Mouse (Mus musculus): ENCODE data around the gene Eif3a. TPM values are rescaled to one million over a fixed set of nuclear protein-coding genes. Genes with fewer than 3 reads are reported as not detected.

Gene Eif3a
- polyA plus RNA-seq, 1 experiment, result 454 TPM

DNA sequence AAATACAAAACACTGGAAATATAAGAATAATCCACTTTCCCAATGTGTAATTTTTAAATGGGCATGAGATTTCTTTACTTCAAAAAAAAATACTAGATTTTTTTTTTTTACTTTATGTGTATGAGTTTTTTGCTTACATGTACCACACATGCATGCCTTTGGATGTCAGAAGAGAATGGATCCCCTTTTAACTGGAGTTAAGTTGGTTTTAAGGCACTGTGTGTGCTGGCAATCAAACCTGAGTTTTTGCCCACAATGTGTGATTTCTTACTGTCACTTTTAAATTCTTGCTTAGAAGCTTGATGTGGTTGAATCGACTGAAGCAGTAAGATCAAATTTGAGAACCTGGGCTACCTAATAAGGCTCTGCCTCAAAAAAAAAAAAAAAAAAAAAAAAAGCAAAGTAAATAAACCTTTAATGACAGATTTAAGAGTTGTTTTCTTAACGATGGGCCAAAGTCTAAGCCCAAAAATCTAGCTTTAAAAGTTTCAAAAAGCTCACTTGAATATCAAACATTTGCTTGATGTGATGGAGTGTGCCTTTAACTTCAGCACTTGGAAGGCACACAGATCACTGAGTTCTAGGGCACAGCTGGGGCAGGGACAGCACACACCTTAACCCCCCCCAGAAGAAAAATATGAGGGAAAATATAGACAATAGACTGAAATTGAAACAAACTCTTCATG, 2.9 kb downstream of the Eif3a start:
- Histone ChIP-seq H3K27me3 (ENCODE audit: control insufficient read depth, insufficient read depth, low read length, poor library complexity, severe bottlenecking) (no peaks in the 10 kb centered on the region), H3K9me3 (replicated peaks; ENCODE audit: control insufficient read depth, insufficient read depth, low read length, poor library complexity, severe bottlenecking) (no peaks in the 10 kb centered on the region), H3K4me1 (ENCODE audit: control insufficient read depth, insufficient read depth, low read length) (no peaks in the 10 kb centered on the region), H3K27ac (ENCODE audit: insufficient read depth, low read length) (no peak overlapping the region), H3K9ac (ENCODE audit: low read depth, poor library complexity, severe bottlenecking) (peak overlapping the region; percentile 6), H3K4me3 (ENCODE audit: low read depth, low read length) (no peak overlapping the region), H3K36me3 (ENCODE audit: control insufficient read depth, insufficient read depth, low read length, poor library complexity, severe bottlenecking) (peaks cover 37% of the 10 kb centered on the region)
- TF ChIP-seq EP300 (IDR thresholded peaks at IDR 0.05; ENCODE audit: insufficient read depth, low read depth, low read length) (no peak), POLR2A (IDR thresholded peaks at IDR 0.05; ENCODE audit: insufficient read depth, low read length) (no peak), CTCF (IDR thresholded peaks at IDR 0.05; ENCODE audit: low read depth, low read length) (no peak)

DNA sequence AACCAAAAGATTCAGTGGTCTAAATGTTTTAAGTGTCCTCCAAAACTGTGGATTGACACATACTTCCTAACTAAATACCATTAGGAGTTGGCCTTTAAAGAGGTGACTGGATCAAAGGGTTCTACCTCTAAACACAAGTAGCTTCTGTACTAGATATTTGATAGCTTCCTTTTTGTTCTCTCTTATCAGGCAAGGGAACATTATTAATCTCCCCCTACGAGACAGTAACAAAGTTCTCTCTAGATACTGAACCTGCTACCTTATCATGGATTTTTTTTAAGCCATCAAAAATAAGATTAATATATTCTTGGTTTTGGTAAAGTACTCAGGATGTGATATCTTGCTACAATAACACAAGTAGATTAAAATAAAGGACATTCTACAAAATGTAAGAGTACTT, 5.7 kb downstream of the Eif3a start:
- Histone ChIP-seq H3K36me3 (ENCODE audit: control insufficient read depth, insufficient read depth, low read length, poor library complexity, severe bottlenecking) (peaks cover 61% of the 10 kb centered on the region), H3K9ac (ENCODE audit: low read depth, poor library complexity, severe bottlenecking) (no peak overlapping the region), H3K27ac (ENCODE audit: insufficient read depth, low read length) (no peak overlapping the region), H3K27me3 (ENCODE audit: control insufficient read depth, insufficient read depth, low read length, poor library complexity, severe bottlenecking) (no peaks in the 10 kb centered on the region), H3K4me1 (ENCODE audit: control insufficient read depth, insufficient read depth, low read length) (no peaks in the 10 kb centered on the region), H3K9me3 (replicated peaks; ENCODE audit: control insufficient read depth, insufficient read depth, low read length, poor library complexity, severe bottlenecking) (no peaks in the 10 kb centered on the region), H3K4me3 (ENCODE audit: low read depth, low read length) (no peak overlapping the region)
- TF ChIP-seq EP300 (IDR thresholded peaks at IDR 0.05; ENCODE audit: insufficient read depth, low read depth, low read length) (no peak), CTCF (IDR thresholded peaks at IDR 0.05; ENCODE audit: low read depth, low read length) (no peak)

DNA sequence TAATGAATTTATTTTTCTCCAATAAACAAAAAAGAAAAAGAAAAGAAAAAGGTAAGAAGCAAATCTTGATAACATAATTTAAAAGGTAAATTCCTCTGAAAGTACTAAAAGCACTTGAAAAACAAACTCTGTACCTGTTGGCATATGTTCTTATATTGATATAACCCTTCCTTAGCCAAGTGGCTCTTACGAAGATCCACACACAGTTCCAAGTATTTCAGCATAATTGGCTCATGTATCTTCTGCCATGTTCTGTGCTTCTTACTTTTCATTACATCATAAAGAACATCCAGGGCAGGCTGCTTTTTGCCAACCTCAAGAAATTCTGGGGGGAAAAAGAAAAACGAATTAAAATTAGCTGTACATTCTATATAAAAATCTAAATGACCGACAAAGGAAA, 8.4 kb downstream of the Eif3a start:
- Histone ChIP-seq H3K27ac (ENCODE audit: insufficient read depth, low read length) (no peak overlapping the region), H3K4me1 (ENCODE audit: control insufficient read depth, insufficient read depth, low read length) (no peaks in the 10 kb centered on the region), H3K9ac (ENCODE audit: low read depth, poor library complexity, severe bottlenecking) (no peak overlapping the region), H3K36me3 (ENCODE audit: control insufficient read depth, insufficient read depth, low read length, poor library complexity, severe bottlenecking) (peaks cover 69% of the 10 kb centered on the region), H3K4me3 (ENCODE audit: low read depth, low read length) (no peak overlapping the region), H3K27me3 (ENCODE audit: control insufficient read depth, insufficient read depth, low read length, poor library complexity, severe bottlenecking) (no peaks in the 10 kb centered on the region), H3K9me3 (replicated peaks; ENCODE audit: control insufficient read depth, insufficient read depth, low read length, poor library complexity, severe bottlenecking) (no peaks in the 10 kb centered on the region)
- TF ChIP-seq POLR2A (IDR thresholded peaks at IDR 0.05; ENCODE audit: insufficient read depth, low read length) (no peak), CTCF (IDR thresholded peaks at IDR 0.05; ENCODE audit: low read depth, low read length) (no peak), EP300 (IDR thresholded peaks at IDR 0.05; ENCODE audit: insufficient read depth, low read depth, low read length) (no peak)

DNA sequence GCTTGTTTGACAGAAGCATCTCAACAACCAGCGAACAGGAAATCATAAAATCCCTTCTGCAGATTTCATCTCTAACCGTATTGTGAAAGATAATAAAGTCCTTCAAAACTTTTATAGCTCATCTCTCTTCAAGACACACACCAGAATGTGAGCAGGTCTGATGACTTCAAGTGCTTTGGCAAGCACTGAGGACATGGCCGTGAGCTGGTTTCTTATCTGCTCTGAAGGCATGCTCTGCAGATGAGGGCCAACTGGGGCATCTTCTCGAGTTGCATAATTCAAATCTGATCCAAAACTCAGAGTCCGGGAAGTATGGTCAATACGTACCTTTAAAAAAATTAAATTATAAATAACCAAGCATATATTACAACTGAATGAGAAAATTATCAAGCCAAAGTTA, 17.1 kb downstream of the Eif3a start:
- TF ChIP-seq POLR2A (IDR thresholded peaks at IDR 0.05; ENCODE audit: insufficient read depth, low read length) (no peak), EP300 (IDR thresholded peaks at IDR 0.05; ENCODE audit: insufficient read depth, low read depth, low read length) (no peak), CTCF (IDR thresholded peaks at IDR 0.05; ENCODE audit: low read depth, low read length) (no peak)
- Histone ChIP-seq H3K36me3 (ENCODE audit: control insufficient read depth, insufficient read depth, low read length, poor library complexity, severe bottlenecking) (peaks cover 85% of the 10 kb centered on the region), H3K4me1 (ENCODE audit: control insufficient read depth, insufficient read depth, low read length) (no peaks in the 10 kb centered on the region), H3K9ac (ENCODE audit: low read depth, poor library complexity, severe bottlenecking) (no peak overlapping the region), H3K9me3 (replicated peaks; ENCODE audit: control insufficient read depth, insufficient read depth, low read length, poor library complexity, severe bottlenecking) (no peaks in the 10 kb centered on the region), H3K4me3 (ENCODE audit: low read depth, low read length) (no peak overlapping the region), H3K27me3 (ENCODE audit: control insufficient read depth, insufficient read depth, low read length, poor library complexity, severe bottlenecking) (no peaks in the 10 kb centered on the region), H3K27ac (ENCODE audit: insufficient read depth, low read length) (no peak overlapping the region)

DNA sequence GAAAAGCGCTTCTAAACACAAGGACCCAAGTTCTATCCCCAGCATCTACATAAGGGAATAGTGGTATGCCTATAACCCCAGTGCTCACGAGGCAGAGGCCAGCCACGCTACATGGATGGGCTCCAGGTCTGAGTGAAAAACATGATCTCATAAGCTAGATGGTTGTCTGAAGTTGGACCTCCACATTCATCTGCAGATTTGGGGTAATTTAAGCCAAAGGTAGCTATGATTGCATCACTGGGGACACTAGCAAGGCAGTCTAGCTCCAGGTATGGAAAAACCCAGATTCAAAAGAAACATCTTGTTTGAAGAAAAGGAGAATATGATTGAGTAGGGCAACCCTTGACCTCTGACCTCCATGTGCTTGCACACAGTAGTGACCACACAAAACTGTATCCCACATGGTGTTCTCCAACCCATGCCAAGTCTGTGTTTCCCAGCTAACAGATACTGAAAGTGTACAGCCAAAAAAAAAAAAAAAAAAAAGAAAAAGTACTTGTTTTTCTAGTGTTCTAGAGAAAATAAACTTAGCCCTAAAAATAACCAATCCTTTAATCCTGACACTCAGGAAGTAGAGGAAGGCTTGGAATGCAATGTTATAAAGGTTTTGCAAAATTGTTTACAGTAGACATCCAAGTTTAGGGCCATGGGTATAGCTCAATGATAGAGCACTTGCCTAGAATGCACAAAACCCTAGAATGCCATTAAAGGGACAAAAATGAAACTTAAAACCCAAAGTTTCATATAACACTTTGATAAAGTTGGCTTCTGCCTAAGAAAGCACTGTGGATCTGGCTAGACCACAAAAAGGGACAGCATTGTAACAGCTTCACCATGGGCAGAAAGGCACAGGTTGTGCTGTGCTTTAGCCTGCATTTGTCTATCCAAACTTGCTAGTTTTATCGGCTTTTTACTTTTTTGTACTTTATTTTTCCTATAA, 31.3 kb downstream of the Eif3a start:
- no peaks in the 10 kb centered on the region for H3K9me3 ChIP-seq (replicated peaks; ENCODE audit: control insufficient read depth, insufficient read depth, low read length, poor library complexity, severe bottlenecking)
- peaks cover 1% of the 10 kb centered on the region for H3K4me1 ChIP-seq (ENCODE audit: control insufficient read depth, insufficient read depth, low read length)
- no peaks in the 10 kb centered on the region for H3K27me3 ChIP-seq (ENCODE audit: control insufficient read depth, insufficient read depth, low read length, poor library complexity, severe bottlenecking)
- no peak for TF ChIP-seq EP300 (IDR thresholded peaks at IDR 0.05; ENCODE audit: insufficient read depth, low read depth, low read length)
- TF ChIP-seq POLR2A (IDR thresholded peaks at IDR 0.05; ENCODE audit: insufficient read depth, low read length), result no peak
- TF ChIP-seq CTCF (IDR thresholded peaks at IDR 0.05; ENCODE audit: low read depth, low read length), result no peak
- no peak overlapping the region; the same call in 1 of the 2 replicates for H3K27ac ChIP-seq (ENCODE audit: insufficient read depth, low read length)
- no peak overlapping the region for H3K4me3 ChIP-seq (ENCODE audit: low read depth, low read length)
- H3K9ac ChIP-seq (ENCODE audit: low read depth, poor library complexity, severe bottlenecking), result no peak overlapping the region
- peaks cover 31% of the 10 kb centered on the region for H3K36me3 ChIP-seq (ENCODE audit: control insufficient read depth, insufficient read depth, low read length, poor library complexity, severe bottlenecking)
